Mouse (Mus musculus) cerebellum, adult 2 months (tissue): Measurements from ENCODE around the gene Schip1.

Experiments used
- CTCF ChIP-seq: fragments of 200-500 bp; IDR thresholded peaks from 2 replicates; pipeline ENCODE4 v1.5.1; 2011; ENCODE audit warnings: low read depth, mild to moderate bottlenecking, control low read depth, low read length, moderate library complexity, borderline replicate concordance; ENCODE audit not compliant: insufficient read depth
- POLR2A ChIP-seq: fragments of 200-500 bp; IDR thresholded peaks from 2 replicates; pipeline ENCODE4 v1.6.1; 2011; ENCODE audit warnings: low read length, control low read depth, borderline replicate concordance; ENCODE audit not compliant: insufficient read depth

DNA sequence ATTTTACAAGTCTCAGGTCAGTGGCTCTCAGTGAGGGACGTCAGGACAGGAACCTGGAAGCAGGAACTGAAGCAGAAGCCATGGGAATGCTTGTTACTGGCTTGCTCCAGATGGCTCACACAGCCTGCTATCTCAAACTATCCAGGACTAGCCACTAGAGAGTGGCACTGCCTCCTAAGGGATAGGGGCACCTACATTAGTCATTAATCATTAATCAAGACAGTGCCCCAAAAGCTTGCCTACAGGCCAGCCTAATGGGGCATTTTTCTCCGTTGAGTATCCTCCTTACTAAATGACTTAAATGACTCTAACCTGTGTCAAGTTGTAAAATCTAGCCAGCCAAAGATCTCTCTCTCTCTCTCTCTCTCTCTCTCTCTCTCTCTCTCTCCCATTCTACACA is 314.2 kb downstream of the Schip1 start:
- TF ChIP-seq CTCF (no peak), POLR2A (no peak)
